Mouse (Mus musculus) cortical plate, adult 2 months (tissue): ENCODE measurements around the gene Prx. TPM values are rescaled to one million over a fixed set of nuclear protein-coding genes. Genes with fewer than 3 reads are reported as not detected.
"Not testable (repeated sequence)": the region's sequence is repeated elsewhere in the genome, so short reads cannot be mapped to it uniquely, and the experiment has no call there.

Experiments used
- H3K27ac ChIP-seq: fragments of 200-500 bp; 2 replicates; pipeline ENCODE4 v1.5.1; 2012; ENCODE audit warnings: low read length, control low read depth, inconsistent platforms; ENCODE audit not compliant: insufficient read depth
- H3K4me1 ChIP-seq: fragments of 200-500 bp; 2 replicates; pipeline ENCODE4 v1.6.1; 2011; ENCODE audit warnings: low read length; ENCODE audit not compliant: control insufficient read depth, insufficient read depth
- H3K4me3 ChIP-seq: fragments of 200-500 bp; 2 replicates; pipeline ENCODE4 v1.5.1; 2011; ENCODE audit warnings: mild to moderate bottlenecking, low read length, control low read depth; ENCODE audit not compliant: insufficient read depth
- CTCF ChIP-seq: fragments of 200-500 bp; IDR thresholded peaks from 2 replicates; pipeline ENCODE4 v1.5.1; 2011; ENCODE audit warnings: mild to moderate bottlenecking, control low read depth, low read length; ENCODE audit not compliant: insufficient read depth; ENCODE audit errors: extremely low read depth
- POLR2A ChIP-seq: fragments of 200-500 bp; IDR thresholded peaks from 2 replicates; pipeline ENCODE4 v1.6.1; 2011; ENCODE audit warnings: mild to moderate bottlenecking, low read length, control low read depth; ENCODE audit not compliant: insufficient read depth; ENCODE audit errors: extremely low read depth
- polyA plus RNA-seq: library from polyadenylated mRNA; depleted of rRNA; stranded (reverse); fragments of >200 nt; gene quantifications from 2 replicates; pipeline ENCODE4 v1.2.3, GENCODE M21; 2012

Prx gene
- polyA plus RNA-seq, 1 experiment, result 0.29 TPM

GRCm38 (mm10) chr7:27490543-27491329 is 8.4 kb upstream of the Prx start:
- peak; percentile 47 for TF ChIP-seq CTCF
- 0 out of 2 replicates have a peak, but pooled peaks have one; percentile 33 for TF ChIP-seq POLR2A

GRCm38 (mm10) chr7:27491856-27492255 is 7.3 kb upstream of the Prx start:
- no peak overlapping the region for H3K27ac ChIP-seq
- H3K4me3 ChIP-seq, result no peak overlapping the region
- H3K4me1 ChIP-seq, result no peaks in the 10 kb centered on the region; the same call in 1 of the 2 replicates
- no peak for TF ChIP-seq CTCF
- TF ChIP-seq POLR2A, result no peak

More at GRCm38 (mm10) chr7:27490543-27491329, 8.4 kb upstream of the Prx start:
- H3K4me3 ChIP-seq, result peak overlapping the region; percentile 45
- H3K27ac ChIP-seq, result peak overlapping the region; percentile 90
- H3K4me1 ChIP-seq, result no peaks in the 10 kb centered on the region; the same call in 1 of the 2 replicates

- TF ChIP-seq CTCF (no peak), POLR2A (no peak)
- H3K4me1 ChIP-seq, result no peaks in the 10 kb centered on the region; the same call in 1 of the 2 replicates
- H3K4me3 ChIP-seq, result no peak overlapping the region
- H3K27ac ChIP-seq, result no peak overlapping the region
Measured at GRCm38 (mm10) chr7:27493022-27493421, 6.1 kb upstream of the Prx start.

GRCm38 (mm10) chr7:27493450-27493849 is 5.7 kb upstream of the Prx start:
- TF ChIP-seq CTCF, result no peak
- TF ChIP-seq POLR2A, result no peak
- no peak overlapping the region for H3K4me3 ChIP-seq
- H3K4me1 ChIP-seq, result no peaks in the 10 kb centered on the region
- H3K27ac ChIP-seq, result no peak overlapping the region

- H3K27ac ChIP-seq, H3K4me1 ChIP-seq, H3K4me3 ChIP-seq: not testable (repeated sequence)
Measured at GRCm38 (mm10) chr7:27494659-27495367, 4.3 kb upstream of the Prx start.

GRCm38 (mm10) chr7:27501620-27502019 is 2.5 kb downstream of the Prx start:
- Histone ChIP-seq H3K4me3 (no peak overlapping the region), H3K27ac (no peak overlapping the region), H3K4me1 (no peaks in the 10 kb centered on the region)
- no peak for TF ChIP-seq CTCF
- TF ChIP-seq POLR2A, result no peak

GRCm38 (mm10) chr7:27506765-27507370 is 7.7 kb downstream of the Prx start:
- H3K4me3 ChIP-seq, result no peak overlapping the region

GRCm38 (mm10) chr7:27507711-27508647 is 8.9 kb downstream of the Prx start:
- no peaks in the 10 kb centered on the region for H3K4me1 ChIP-seq
- H3K4me3 ChIP-seq, result peak overlapping the region; percentile 57
- H3K27ac ChIP-seq, result no peak overlapping the region; the same call in 1 of the 2 replicates
- peak; percentile 78 for TF ChIP-seq POLR2A
- TF ChIP-seq CTCF, result no peak

More at GRCm38 (mm10) chr7:27506765-27507370, 7.7 kb downstream of the Prx start:
- Histone ChIP-seq H3K27ac (no peak overlapping the region), H3K4me1 (no peaks in the 10 kb centered on the region)
- no peak for TF ChIP-seq CTCF
- TF ChIP-seq POLR2A, result no peak

- Histone ChIP-seq H3K27ac (no peak overlapping the region), H3K4me3 (peak overlapping the region; percentile 57; the same call in 1 of the 2 replicates), H3K4me1 (no peaks in the 10 kb centered on the region)
- TF ChIP-seq POLR2A (no peak), CTCF (peak; percentile 60)
Measured at GRCm38 (mm10) chr7:27508648-27509005, 9.5 kb downstream of the Prx start.
